Mouse (Mus musculus) spleen, adult 10 weeks (tissue): Measurements from ENCODE around the gene Tas2r122. TPM values are rescaled to one million over a fixed set of nuclear protein-coding genes. Genes with fewer than 3 reads are reported as not detected.

ENCODE experiments used
- polyA plus RNA-seq: library from polyadenylated mRNA; stranded (reverse); fragments of 350-450 nt; fragmentation: Illumina TruSeq; extraction: RNeasy Lipid Tissue Mini Kit (QIAGEN cat#74804); gene quantifications from one replicate; pipeline ENCODE4 v1.2.3, GENCODE M21; 2015; ENCODE audit warnings: low replicate concordance; ENCODE audit not compliant: insufficient read depth

Gene Tas2r122
- not detected for polyA plus RNA-seq

GRCm38 (mm10) chr6:132711828-132712227 lies at the start of gene Tas2r122:
Gene Tas2r122, minus strand, starts transcription at chr6:132711928.

GRCm38 (mm10) chr6:132754430-132754829 lies 42.7 kb upstream of the Tas2r122 start, which contains the start of gene Tas2r124:
Gene Tas2r124, plus strand, starts transcription at chr6:132754730.

DNA sequence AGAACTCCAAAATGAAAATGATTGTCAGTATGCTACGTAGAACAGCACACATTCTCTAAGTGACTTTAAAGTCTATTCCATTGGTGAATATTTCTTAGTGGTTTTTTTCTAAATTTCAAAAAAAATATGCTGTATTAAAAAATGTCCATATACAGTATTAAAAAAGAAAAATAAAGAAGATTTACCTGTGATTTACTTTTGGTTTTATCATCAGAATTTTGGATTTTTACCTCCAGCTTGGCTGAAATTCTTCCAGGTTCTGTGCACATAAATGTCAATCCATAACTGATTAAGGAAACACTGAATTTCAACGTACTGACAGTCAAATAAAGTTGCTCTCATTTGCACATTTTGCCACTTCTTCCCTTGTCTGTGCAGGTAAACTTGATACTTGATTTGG lies 26.2 kb upstream of the Tas2r122 start, which contains the start of gene Tas2r115:
Gene Tas2r115 (minus strand): TSS at position 101 of the 400 bp plus-strand sequence.

GRCm38 (mm10) chr6:132700907-132701306 lies 10.8 kb downstream of the Tas2r122 start, which contains the start of gene Tas2r121:
Gene Tas2r121, minus strand, starts transcription at chr6:132701007.

Other genes starting within 250 kb of the Tas2r122 start
- not detected for gene Prh1, start 142.1 kb downstream of the Tas2r122 start, polyA plus RNA-seq
- gene Prp2, start 116.0 kb downstream of the Tas2r122 start, polyA plus RNA-seq, result not detected
- not detected for gene A630073D07Rik, start 60.4 kb downstream of the Tas2r122 start, polyA plus RNA-seq
- not detected for gene Tas2r120, start 55.0 kb downstream of the Tas2r122 start, polyA plus RNA-seq
- not detected for gene Tas2r121, start 10.9 kb downstream of the Tas2r122 start, polyA plus RNA-seq
- gene Tas2r115, start 26.1 kb upstream of the Tas2r122 start, polyA plus RNA-seq, result not detected
- gene Tas2r124, start 42.8 kb upstream of the Tas2r122 start, polyA plus RNA-seq, result not detected
- gene Tas2r102, start 50.2 kb upstream of the Tas2r122 start, polyA plus RNA-seq, result not detected
- not detected for gene Tas2r136, start 66.2 kb upstream of the Tas2r122 start, polyA plus RNA-seq
- gene Tas2r117, start 90.9 kb upstream of the Tas2r122 start, polyA plus RNA-seq, result not detected
- gene Tas2r123, start 135.2 kb upstream of the Tas2r122 start, polyA plus RNA-seq, result not detected
- not detected for gene Tas2r116, start 143.5 kb upstream of the Tas2r122 start, polyA plus RNA-seq
- gene Tas2r110, start 156.1 kb upstream of the Tas2r122 start, polyA plus RNA-seq, result not detected
- not detected for gene Tas2r113, start 181.1 kb upstream of the Tas2r122 start, polyA plus RNA-seq
- gene Tas2r125, start 197.7 kb upstream of the Tas2r122 start, polyA plus RNA-seq, result not detected
- not detected for gene Tas2r129, start 239.2 kb upstream of the Tas2r122 start, polyA plus RNA-seq
- not detected for gene Tas2r131, start 246.0 kb upstream of the Tas2r122 start, polyA plus RNA-seq